Mouse (Mus musculus): Measurements from ENCODE around the gene Fbxw5.

DNA sequence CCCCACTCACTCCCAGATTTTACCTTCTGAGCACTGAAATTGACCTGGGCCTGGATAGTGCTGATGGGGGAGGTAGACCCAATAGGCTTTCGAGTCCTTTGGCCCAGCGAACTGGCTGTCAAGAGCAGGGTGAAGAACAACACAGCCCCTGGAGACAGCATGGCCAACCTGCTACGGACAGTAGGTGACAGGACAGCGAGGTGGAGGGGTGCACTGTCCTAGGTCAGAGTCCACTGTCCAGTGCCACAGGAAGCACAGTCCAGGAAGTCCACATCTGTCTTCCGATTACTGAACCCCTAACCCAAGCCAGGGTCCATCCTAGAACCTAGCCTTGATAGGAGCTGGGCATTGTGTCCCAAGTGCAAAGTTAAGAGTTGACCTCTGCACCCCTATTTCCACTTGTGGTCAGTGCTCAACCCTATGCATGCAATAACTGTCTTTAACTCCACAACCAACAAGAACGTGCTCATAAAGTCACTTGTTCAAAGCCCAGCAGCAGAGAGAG, 427 bp upstream of the Fbxw5 start:
- TF ChIP-seq CTCF (IDR thresholded peaks at IDR 0.05; ENCODE audit: control insufficient read depth, insufficient read depth, low read length) (no peak), POLR2A (IDR thresholded peaks at IDR 0.05; ENCODE audit: borderline replicate concordance, control insufficient read depth, low read depth, low read length) (no peak)

Data from bone marrow, adult 2 months (tissue).